In genomic region chr1:153729806-153730205, GRCm38 (mm10) we compare ENCODE assay signal across 23 mouse cellular contexts. TPM values are rescaled to one million over a fixed set of nuclear protein-coding genes. Genes with fewer than 3 reads are reported as not detected.
DNase-seq lines count a peak whose midpoint lies in the region; ATAC-seq lines count a peak whose summit lies in the region.
"Had no signal": no experiment of that assay in that cellular context is flagged by ENCODE, and none has a peak within 500 bp of the region (broad histone marks: within the 10 kb centered on the region; RNA-seq: fewer than 3 reads in every experiment).

No protein-coding gene starts in this region.

- peak; percentile 4 for DNase-seq in adrenal gland, postnatal 14 days
- DNase-seq in adrenal gland, adult (ENCODE audit: inconsistent age in 2 of 2, low spot score in 1 of 2), result no peak
- DNase-seq in midbrain, embryonic 11.5 days (ENCODE audit: low spot score, missing footprints), result no peak
- DNase-seq in thymus, postnatal 10 days (ENCODE audit: low spot score in 2 of 2), result peak; percentile 57 to 64
- DNase-seq in cerebellum, postnatal 25 days, result no peak
- no peak for DNase-seq in retina, postnatal 1 day
- DNase-seq: cerebellum, adult 11-12 months; cerebellum, postnatal 36 days; embryo, embryonic 11 days; liver, postnatal 0 days; right cerebral cortex, postnatal 4 days had no signal

- no peaks in the 10 kb centered on the region for H3K27me3 ChIP-seq in midbrain, embryonic 15.5 days (replicated peaks)
- H3K27me3 ChIP-seq in midbrain, embryonic 11.5 days (ENCODE audit: control insufficient read depth, insufficient read depth, low read length), result no peaks in the 10 kb centered on the region
- H3K27me3 ChIP-seq: embryonic facial prominence, embryonic 13.5 days; forebrain, embryonic 13.5 days; hindbrain, embryonic 15.5 days; intestine, embryonic 15.5 days; limb, embryonic 12.5 days; stomach, embryonic 15.5 days had no signal

- H3K27ac ChIP-seq in midbrain, embryonic 15.5 days, result 0 out of 2 replicates have a peak overlapping the region, but pooled peaks have one; percentile 12
- no peak overlapping the region for H3K27ac ChIP-seq in midbrain, embryonic 11.5 days (ENCODE audit: low read depth, low read length)
- H3K27ac ChIP-seq: embryonic facial prominence, embryonic 13.5 days; forebrain, embryonic 13.5 days; intestine, embryonic 15.5 days; layer of hippocampus, adult 2 months; limb, embryonic 12.5 days; stomach, embryonic 15.5 days had no signal

- H3K4me3 ChIP-seq in midbrain, embryonic 15.5 days, result no peak overlapping the region
- H3K4me3 ChIP-seq in midbrain, embryonic 11.5 days (ENCODE audit: low read depth, low read length), result no peak overlapping the region
- H3K4me3 ChIP-seq: embryonic facial prominence, embryonic 13.5 days; erythroblast, embryonic 14.5 days; forebrain, embryonic 13.5 days; hindbrain, embryonic 15.5 days; intestine, embryonic 15.5 days; layer of hippocampus, adult 2 months; limb, embryonic 12.5 days; midbrain, embryonic 10.5 days; stomach, embryonic 15.5 days had no signal

- ATAC-seq in midbrain, embryonic 15.5 days (replicated peaks), result no peak
- ATAC-seq in midbrain, embryonic 11.5 days (ENCODE audit: low FRiP score), result no peak
- ATAC-seq: forebrain, embryonic 13.5 days; intestine, embryonic 15.5 days; liver, postnatal 0 days had no signal

- H3K9me3 ChIP-seq in midbrain, embryonic 15.5 days, result no peaks in the 10 kb centered on the region
- no peaks in the 10 kb centered on the region for H3K9me3 ChIP-seq in midbrain, embryonic 11.5 days (ENCODE audit: control insufficient read depth, low read length)
- H3K9me3 ChIP-seq: embryonic facial prominence, embryonic 13.5 days; forebrain, embryonic 13.5 days; hindbrain, embryonic 15.5 days; intestine, embryonic 15.5 days; limb, embryonic 12.5 days; midbrain, embryonic 10.5 days; stomach, embryonic 15.5 days had no signal

- H3K9ac ChIP-seq in midbrain, embryonic 15.5 days, result no peak overlapping the region
- no peak overlapping the region for H3K9ac ChIP-seq in midbrain, embryonic 11.5 days (ENCODE audit: low read length)
- H3K9ac ChIP-seq: embryonic facial prominence, embryonic 13.5 days; forebrain, embryonic 13.5 days; hindbrain, embryonic 15.5 days; intestine, embryonic 15.5 days; limb, embryonic 12.5 days; liver, postnatal 0 days; stomach, embryonic 15.5 days had no signal

- peaks cover 12% of the 10 kb centered on the region for H3K4me1 ChIP-seq in midbrain, embryonic 15.5 days
- peaks cover 3% of the 10 kb centered on the region; the same call in 1 of the 2 replicates for H3K4me1 ChIP-seq in midbrain, embryonic 11.5 days (ENCODE audit: control insufficient read depth, insufficient read depth, low read length)
- H3K4me1 ChIP-seq: intestine, embryonic 15.5 days had no signal

- 61% methylated on average over 2 of the region's 2 CpGs for WGBS in midbrain, embryonic 15.5 days
- WGBS in midbrain, embryonic 11.5 days, result 69% methylated on average over 2 of the region's 2 CpGs

- no peak overlapping the region for H3K4me2 ChIP-seq in midbrain, embryonic 15.5 days
- no peak overlapping the region for H3K4me2 ChIP-seq in midbrain, embryonic 11.5 days
- H3K4me2 ChIP-seq: embryonic facial prominence, embryonic 13.5 days; forebrain, embryonic 13.5 days; hindbrain, embryonic 15.5 days; intestine, embryonic 15.5 days; limb, embryonic 12.5 days; liver, embryonic 11.5 days; stomach, embryonic 15.5 days had no signal

- no peaks in the 10 kb centered on the region for H3K36me3 ChIP-seq in midbrain, embryonic 15.5 days (replicated peaks)
- no peaks in the 10 kb centered on the region for H3K36me3 ChIP-seq in midbrain, embryonic 11.5 days (ENCODE audit: control insufficient read depth, insufficient read depth, low read length)
- H3K36me3 ChIP-seq: embryonic facial prominence, embryonic 13.5 days; hindbrain, embryonic 15.5 days; intestine, embryonic 15.5 days; limb, embryonic 12.5 days; midbrain, embryonic 10.5 days; stomach, embryonic 15.5 days had no signal

RNA-seq across cellular contexts. Expression of gene Rgs16, which starts 10.3 kb away (rescaled TPM):
- total RNA-seq in adrenal gland, postnatal 14 days (2021), result 2.9 TPM in 2 replicates
- 20.7 and 24.0 TPM in 2 replicates for polyA plus RNA-seq in midbrain, embryonic 15.5 days (2015; fragmentation: Nextera tagmentation; extraction: Ambion mirVana)
- 20.3 and 21.6 TPM in 2 replicates for polyA plus RNA-seq in midbrain, embryonic 11.5 days (2014; fragmentation: Nextera tagmentation; extraction: Ambion mirVana)
- polyA plus RNA-seq: erythroblast, embryonic 14.5 days had no signal

RNA-seq across cellular contexts. Expression of gene Rnasel, which starts 19.4 kb away (rescaled TPM):
- 10.0 and 13.1 TPM in 2 replicates for total RNA-seq in adrenal gland, postnatal 14 days (2021)
- 47.9 and 48.3 TPM in 2 replicates for polyA plus RNA-seq in midbrain, embryonic 15.5 days (2015; fragmentation: Nextera tagmentation; extraction: Ambion mirVana)
- polyA plus RNA-seq in midbrain, embryonic 11.5 days (2014; fragmentation: Nextera tagmentation; extraction: Ambion mirVana), result 27.5 and 28.3 TPM in 2 replicates
- total RNA-seq: ES-E14 had no signal

Comparison
In these comparisons a context has a peak if more than half of its experiments do, and no peak if none do; other contexts are left out.
1. DNase-seq: peak in adrenal gland, postnatal 14 days (single experiment) and thymus, postnatal 10 days (2 of 2); none in adrenal gland, adult (0 of 2), midbrain, embryonic 11.5 days (single experiment), cerebellum, postnatal 25 days (0 of 2) and retina, postnatal 1 day (single experiment).